Mouse (Mus musculus): ENCODE results near the gene Shisa9. TPM values are rescaled to one million over a fixed set of nuclear protein-coding genes. Genes with fewer than 3 reads are reported as not detected.

Gene Shisa9
- total and polyA plus RNA-seq, 2 experiments = 0.12 to 0.74 TPM

DNA sequence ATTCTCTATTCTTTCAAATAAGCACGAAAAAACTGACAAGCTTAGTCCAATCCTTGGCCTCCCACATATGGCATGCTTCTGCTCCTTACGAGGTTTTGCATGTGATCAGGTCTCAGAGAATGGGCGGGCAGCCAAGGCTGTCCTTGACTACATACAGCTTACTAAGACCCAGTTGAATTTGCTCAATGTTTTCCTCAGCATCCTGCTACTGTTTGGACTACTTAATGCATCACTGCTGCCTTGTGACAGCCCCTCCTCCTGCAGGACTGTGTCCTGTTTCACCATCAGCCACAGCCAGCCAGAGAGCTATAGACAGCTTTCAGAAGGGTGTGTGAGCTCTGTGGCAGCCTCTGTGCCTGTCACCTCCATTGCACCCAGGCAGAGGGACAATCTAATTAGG, 92.4 kb downstream of the Shisa9 start:
- no peak overlapping the region for H3K27ac ChIP-seq (replicated peaks; ENCODE audit: insufficient read depth, low read depth, low read length)
- no peak overlapping the region for H3K4me3 ChIP-seq (ENCODE audit: insufficient read depth, low read depth, low read length)
- H3K9ac ChIP-seq (ENCODE audit: low read depth, low read length) = no peak overlapping the region
- WGBS = 57% methylated on average over 3 of the region's 3 CpGs
- no peak for TF ChIP-seq POLR2A (IDR thresholded peaks at IDR 0.05; ENCODE audit: extremely low read depth, insufficient read depth, low read length)
- TF ChIP-seq CTCF (IDR thresholded peaks at IDR 0.05; ENCODE audit: low read depth, low read length) = no peak
- no peaks in the 10 kb centered on the region for H3K36me3 ChIP-seq (ENCODE audit: control insufficient read depth, insufficient read depth, low read length)
- no peaks in the 10 kb centered on the region for H3K79me2 ChIP-seq (ENCODE audit: control insufficient read depth, insufficient read depth, low read length)
- no peak for DNase-seq (ENCODE audit: extremely low read depth, low read depth, low spot score)
- no peaks in the 10 kb centered on the region for H3K27me3 ChIP-seq (ENCODE audit: control insufficient read depth, insufficient read depth, low read length)
- H3K4me1 ChIP-seq (ENCODE audit: control insufficient read depth, insufficient read depth, low read length) = no peaks in the 10 kb centered on the region

DNA sequence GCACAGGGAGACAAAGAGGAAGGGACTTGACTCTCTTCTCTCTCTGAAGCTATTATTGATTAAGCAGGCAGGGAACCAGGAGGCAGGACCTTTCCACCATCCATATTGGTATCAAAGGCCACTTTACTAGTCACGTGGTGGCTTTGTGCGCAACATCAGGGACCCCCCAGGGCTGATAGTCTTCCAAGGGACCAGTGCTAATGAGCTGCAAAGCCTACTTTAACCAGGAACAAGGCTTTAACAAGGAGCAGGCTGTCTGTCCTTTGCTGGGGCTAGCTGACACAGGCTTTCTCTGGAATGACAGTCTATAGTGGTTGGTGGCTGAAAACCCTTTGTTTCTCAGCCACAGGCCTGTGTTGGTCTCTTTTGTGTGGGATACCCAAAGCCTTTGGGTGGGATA, 92.8 kb downstream of the Shisa9 start:
- Histone ChIP-seq H3K36me3 (ENCODE audit: control insufficient read depth, insufficient read depth, low read length) (no peaks in the 10 kb centered on the region), H3K4me3 (ENCODE audit: insufficient read depth, low read depth, low read length) (no peak overlapping the region), H3K27ac (replicated peaks; ENCODE audit: insufficient read depth, low read depth, low read length) (no peak overlapping the region), H3K9ac (ENCODE audit: low read depth, low read length) (no peak overlapping the region), H3K79me2 (ENCODE audit: control insufficient read depth, insufficient read depth, low read length) (no peaks in the 10 kb centered on the region), H3K27me3 (ENCODE audit: control insufficient read depth, insufficient read depth, low read length) (no peaks in the 10 kb centered on the region), H3K4me1 (ENCODE audit: control insufficient read depth, insufficient read depth, low read length) (no peaks in the 10 kb centered on the region)
- no peak for DNase-seq (ENCODE audit: extremely low read depth, low read depth, low spot score)
- 59% methylated on average over 2 of the region's 2 CpGs for WGBS
- TF ChIP-seq CTCF (IDR thresholded peaks at IDR 0.05; ENCODE audit: low read depth, low read length) = no peak
- TF ChIP-seq POLR2A (IDR thresholded peaks at IDR 0.05; ENCODE audit: extremely low read depth, insufficient read depth, low read length) = no peak

DNA sequence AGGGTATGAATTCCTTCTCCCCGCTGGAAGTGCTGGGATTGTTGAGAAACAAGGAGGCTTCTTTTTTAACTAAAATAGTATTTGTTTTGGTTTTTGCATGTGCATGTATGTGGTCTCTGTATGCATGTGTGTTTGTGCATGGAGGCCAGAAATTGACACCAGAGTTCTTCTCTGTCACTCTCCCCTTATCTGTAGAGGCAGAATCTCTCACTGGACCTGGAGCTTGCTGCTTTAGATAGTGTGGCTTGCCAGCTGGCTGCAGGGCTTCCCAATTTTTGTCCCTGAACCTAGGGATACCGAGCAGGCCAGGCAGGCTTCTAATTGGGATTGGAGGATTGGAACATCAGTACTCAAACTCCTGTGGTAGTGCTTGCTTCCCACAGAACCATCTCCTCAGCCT, 99.2 kb downstream of the Shisa9 start:
- TF ChIP-seq POLR2A (IDR thresholded peaks at IDR 0.05; ENCODE audit: extremely low read depth, insufficient read depth, low read length) = no peak
- no peak for TF ChIP-seq CTCF (IDR thresholded peaks at IDR 0.05; ENCODE audit: low read depth, low read length)
- no peak for DNase-seq (ENCODE audit: extremely low read depth, low read depth, low spot score)
- 74% methylated on average over 2 of the region's 2 CpGs for WGBS

DNA sequence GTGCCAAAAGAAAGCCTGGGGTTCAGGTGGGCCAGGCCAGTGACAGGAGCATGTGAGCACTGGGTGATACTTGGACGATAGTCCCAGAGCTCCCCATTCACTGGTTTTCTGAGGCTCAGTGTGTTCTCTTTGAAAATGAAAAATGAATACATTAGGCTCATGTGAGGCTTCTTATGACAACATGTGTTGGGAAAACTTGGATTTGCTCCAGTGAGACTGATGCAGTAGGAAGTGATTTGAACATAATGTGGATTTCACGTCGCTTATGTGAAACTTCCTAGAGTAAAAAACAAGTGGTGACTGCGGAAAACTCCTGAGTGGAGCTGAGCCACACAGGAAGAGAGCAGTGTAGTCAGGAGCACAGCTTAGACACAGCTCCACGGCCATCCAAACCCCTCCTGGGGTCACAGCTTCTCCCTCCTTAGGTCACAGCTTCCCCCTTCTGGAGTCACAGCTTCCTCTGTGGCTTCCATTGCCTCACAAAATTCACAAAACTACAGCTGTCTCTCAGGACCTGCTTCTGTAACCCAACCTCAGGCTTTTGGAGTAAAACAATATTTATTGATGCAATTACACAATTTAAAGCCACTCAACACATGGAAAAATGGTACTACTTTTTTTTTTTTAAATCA, 106.8 kb downstream of the Shisa9 start:
- Histone ChIP-seq H3K36me3 (ENCODE audit: control insufficient read depth, insufficient read depth, low read length) (no peaks in the 10 kb centered on the region), H3K27me3 (ENCODE audit: control insufficient read depth, insufficient read depth, low read length) (no peaks in the 10 kb centered on the region), H3K27ac (replicated peaks; ENCODE audit: insufficient read depth, low read depth, low read length) (no peak overlapping the region), H3K79me2 (ENCODE audit: control insufficient read depth, insufficient read depth, low read length) (no peaks in the 10 kb centered on the region), H3K4me1 (ENCODE audit: control insufficient read depth, insufficient read depth, low read length) (no peaks in the 10 kb centered on the region), H3K4me3 (ENCODE audit: insufficient read depth, low read depth, low read length) (no peak overlapping the region), H3K9ac (ENCODE audit: low read depth, low read length) (no peak overlapping the region)
- TF ChIP-seq POLR2A (IDR thresholded peaks at IDR 0.05; ENCODE audit: extremely low read depth, insufficient read depth, low read length) (no peak), CTCF (IDR thresholded peaks at IDR 0.05; ENCODE audit: low read depth, low read length) (no peak)
- DNase-seq (ENCODE audit: extremely low read depth, low read depth, low spot score) = no peak
- 73% methylated on average over 5 of the region's 5 CpGs for WGBS

More for the DNA sequence above, 99.2 kb downstream of the Shisa9 start:
- Histone ChIP-seq H3K4me3 (ENCODE audit: insufficient read depth, low read depth, low read length) (no peak overlapping the region), H3K36me3 (ENCODE audit: control insufficient read depth, insufficient read depth, low read length) (no peaks in the 10 kb centered on the region), H3K9ac (ENCODE audit: low read depth, low read length) (no peak overlapping the region), H3K79me2 (ENCODE audit: control insufficient read depth, insufficient read depth, low read length) (no peaks in the 10 kb centered on the region), H3K4me1 (ENCODE audit: control insufficient read depth, insufficient read depth, low read length) (no peaks in the 10 kb centered on the region), H3K27ac (replicated peaks; ENCODE audit: insufficient read depth, low read depth, low read length) (no peak overlapping the region), H3K27me3 (ENCODE audit: control insufficient read depth, insufficient read depth, low read length) (no peaks in the 10 kb centered on the region)

DNA sequence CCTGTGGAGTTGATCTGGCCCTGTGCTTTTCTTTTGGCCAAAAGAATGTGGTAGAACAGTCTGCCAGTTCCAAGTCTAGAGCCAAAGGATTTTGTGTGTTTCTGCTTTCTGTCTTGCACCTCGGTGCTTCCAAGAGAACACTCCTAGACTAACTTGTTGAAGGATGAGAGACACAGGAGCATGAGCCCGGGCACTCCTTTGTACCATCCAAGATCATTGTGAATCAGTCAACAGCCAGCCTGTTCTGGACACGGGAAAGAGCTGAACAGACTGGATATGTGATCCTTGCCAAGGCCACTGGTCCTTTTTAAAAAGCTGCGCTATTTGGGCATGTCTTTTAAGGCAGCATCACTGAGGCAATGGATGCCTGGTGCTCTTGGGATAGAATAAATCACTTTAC, 109.3 kb downstream of the Shisa9 start:
- no peak overlapping the region for H3K9ac ChIP-seq (ENCODE audit: low read depth, low read length)
- 89% methylated on average over 4 of the region's 4 CpGs for WGBS

DNA sequence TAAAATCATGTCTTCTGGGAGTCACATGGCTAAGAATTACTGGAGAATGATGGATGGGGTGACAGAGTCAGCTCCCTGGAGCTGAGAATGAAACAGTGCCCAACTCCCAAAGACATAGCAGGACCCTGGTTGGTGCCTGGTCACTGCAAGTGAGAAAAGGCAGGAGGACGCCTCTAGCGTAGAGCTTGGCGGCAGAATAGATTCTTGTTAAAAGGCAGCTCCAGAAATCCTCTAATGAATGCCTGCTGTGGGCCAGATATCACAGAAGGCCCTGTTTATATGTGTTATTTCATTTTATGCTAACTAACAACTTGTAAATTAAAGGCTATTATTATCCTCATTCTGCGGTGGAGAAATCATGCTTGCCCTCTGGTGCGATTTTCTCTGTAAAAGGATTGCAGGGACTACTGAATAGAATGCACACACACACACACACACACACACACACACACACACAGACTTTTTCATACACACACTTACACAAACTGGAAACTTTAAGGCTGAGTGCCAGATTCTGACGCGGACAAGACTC, 110.9 kb downstream of the Shisa9 start:
- Histone ChIP-seq H3K4me3 (ENCODE audit: insufficient read depth, low read depth, low read length) (no peak overlapping the region), H3K4me1 (ENCODE audit: control insufficient read depth, insufficient read depth, low read length) (no peaks in the 10 kb centered on the region), H3K36me3 (ENCODE audit: control insufficient read depth, insufficient read depth, low read length) (no peaks in the 10 kb centered on the region), H3K27me3 (ENCODE audit: control insufficient read depth, insufficient read depth, low read length) (no peaks in the 10 kb centered on the region), H3K27ac (replicated peaks; ENCODE audit: insufficient read depth, low read depth, low read length) (no peak overlapping the region), H3K9ac (ENCODE audit: low read depth, low read length) (no peak overlapping the region), H3K79me2 (ENCODE audit: control insufficient read depth, insufficient read depth, low read length) (no peaks in the 10 kb centered on the region)
- 86% methylated on average over 7 of the region's 7 CpGs for WGBS
- DNase-seq (ENCODE audit: extremely low read depth, low read depth, low spot score) = no peak
- TF ChIP-seq POLR2A (IDR thresholded peaks at IDR 0.05; ENCODE audit: extremely low read depth, insufficient read depth, low read length) = no peak
- no peak for TF ChIP-seq CTCF (IDR thresholded peaks at IDR 0.05; ENCODE audit: low read depth, low read length)

More for the DNA sequence above, 109.3 kb downstream of the Shisa9 start:
- TF ChIP-seq POLR2A (IDR thresholded peaks at IDR 0.05; ENCODE audit: extremely low read depth, insufficient read depth, low read length) = no peak
- no peak for TF ChIP-seq CTCF (IDR thresholded peaks at IDR 0.05; ENCODE audit: low read depth, low read length)
- no peak overlapping the region for H3K4me3 ChIP-seq (ENCODE audit: insufficient read depth, low read depth, low read length)
- no peaks in the 10 kb centered on the region for H3K36me3 ChIP-seq (ENCODE audit: control insufficient read depth, insufficient read depth, low read length)
- no peak for DNase-seq (ENCODE audit: extremely low read depth, low read depth, low spot score)
- no peaks in the 10 kb centered on the region for H3K4me1 ChIP-seq (ENCODE audit: control insufficient read depth, insufficient read depth, low read length)
- H3K79me2 ChIP-seq (ENCODE audit: control insufficient read depth, insufficient read depth, low read length) = no peaks in the 10 kb centered on the region
- H3K27ac ChIP-seq (replicated peaks; ENCODE audit: insufficient read depth, low read depth, low read length) = no peak overlapping the region
- H3K27me3 ChIP-seq (ENCODE audit: control insufficient read depth, insufficient read depth, low read length) = no peaks in the 10 kb centered on the region
